Mouse (Mus musculus) adrenal gland, postnatal 4 days (tissue): ENCODE results near the gene Chil1. TPM values are rescaled to one million over a fixed set of nuclear protein-coding genes. Genes with fewer than 3 reads are reported as not detected.

ENCODE experiments used
- DNase-seq, 2 experiments: peaks; one replicate each; pipeline ENCODE4 v3.0.0; 2021 to 2022; ENCODE audit warnings: low spot score in 2 of 2, mixed read lengths in 2 of 2
- total RNA-seq, 2 experiments: library from RNA; stranded (reverse); gene quantifications; 2 replicates each; pipeline ENCODE4 v1.2.3; 2021

The Chil1 gene
- total RNA-seq, 2 experiments from 2014 or later, result 0.81 to 3.4 TPM

- DNase-seq, result no peak
Measured at GRCm38 (mm10) chr1:134168985-134169697, 12.8 kb upstream of the Chil1 start.

DNA sequence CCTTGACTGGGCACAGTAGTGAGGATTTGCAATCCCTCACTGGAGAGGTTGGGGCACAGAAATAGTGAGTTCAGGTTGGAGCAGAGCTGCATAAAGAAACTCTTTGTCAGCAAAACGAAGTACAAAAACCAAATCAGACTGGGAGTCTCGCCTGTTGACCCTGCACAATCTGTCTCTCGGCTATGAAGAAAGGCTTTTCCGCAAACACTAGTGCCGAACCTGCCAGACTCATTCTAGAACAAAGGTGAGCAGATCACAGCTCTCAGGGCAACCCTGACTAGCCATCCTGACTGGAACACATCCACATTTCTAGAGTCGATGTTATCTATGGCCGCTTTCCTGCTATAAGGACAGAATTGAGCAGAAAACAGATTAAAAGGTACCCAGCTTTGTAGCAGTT is 8.9 kb upstream of the Chil1 start:
- DNase-seq, result no peak

GRCm38 (mm10) chr1:134177976-134178375 is 4.0 kb upstream of the Chil1 start:
- DNase-seq, result no peak

- no peak for DNase-seq
Measured at GRCm38 (mm10) chr1:134184089-134184488, 2.1 kb downstream of the Chil1 start.

DNA sequence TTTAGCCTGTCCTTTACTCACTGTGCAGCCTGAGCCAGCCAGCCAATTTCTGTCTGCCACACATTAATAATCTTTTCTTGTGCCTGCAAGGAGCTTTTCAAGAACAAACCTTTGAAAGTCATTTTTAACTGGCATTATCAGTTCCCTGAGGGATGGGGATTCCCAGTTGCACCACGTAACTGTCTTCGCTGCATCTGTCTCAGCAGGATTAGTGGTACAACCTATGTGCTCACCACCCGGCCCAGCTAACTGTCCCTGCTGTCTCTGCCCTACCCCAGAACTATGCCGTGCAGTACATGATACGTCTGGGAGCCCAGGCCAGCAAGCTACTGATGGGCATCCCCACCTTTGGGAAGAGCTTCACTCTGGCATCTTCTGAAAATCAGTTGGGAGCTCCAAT is 6.2 kb downstream of the Chil1 start:
- DNase-seq, result no peak

GRCm38 (mm10) chr1:134188989-134189729 is 7.2 kb downstream of the Chil1 start:
- no peak for DNase-seq

DNA sequence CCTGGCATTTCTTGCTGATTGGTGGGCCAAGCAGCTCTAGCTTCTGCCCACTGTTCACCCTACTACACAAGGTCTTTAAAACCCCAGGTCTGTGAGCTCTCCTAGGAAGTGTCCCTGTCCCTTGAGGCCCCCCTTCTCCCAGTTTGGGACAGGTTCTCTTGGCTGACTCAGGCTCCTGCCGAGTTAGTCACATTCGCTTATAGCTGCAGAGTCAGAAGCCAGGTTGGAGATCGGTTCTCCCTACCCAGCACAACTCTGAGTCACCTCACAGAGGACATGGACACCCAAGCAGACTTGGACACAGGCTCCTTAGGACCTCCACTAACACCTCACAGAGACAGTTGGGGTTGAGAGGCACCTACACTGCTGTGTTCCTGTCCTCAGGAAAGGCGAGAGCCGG is 9.2 kb downstream of the Chil1 start:
- DNase-seq, result no peak

- no peak for DNase-seq
Measured at GRCm38 (mm10) chr1:134192024-134192423, 10.0 kb downstream of the Chil1 start.

- no peak for DNase-seq
Measured at GRCm38 (mm10) chr1:134193126-134193525, 11.2 kb downstream of the Chil1 start, which contains the start of gene Mybph. TSS of gene Mybph (plus strand) at chr1:134193448.

DNA sequence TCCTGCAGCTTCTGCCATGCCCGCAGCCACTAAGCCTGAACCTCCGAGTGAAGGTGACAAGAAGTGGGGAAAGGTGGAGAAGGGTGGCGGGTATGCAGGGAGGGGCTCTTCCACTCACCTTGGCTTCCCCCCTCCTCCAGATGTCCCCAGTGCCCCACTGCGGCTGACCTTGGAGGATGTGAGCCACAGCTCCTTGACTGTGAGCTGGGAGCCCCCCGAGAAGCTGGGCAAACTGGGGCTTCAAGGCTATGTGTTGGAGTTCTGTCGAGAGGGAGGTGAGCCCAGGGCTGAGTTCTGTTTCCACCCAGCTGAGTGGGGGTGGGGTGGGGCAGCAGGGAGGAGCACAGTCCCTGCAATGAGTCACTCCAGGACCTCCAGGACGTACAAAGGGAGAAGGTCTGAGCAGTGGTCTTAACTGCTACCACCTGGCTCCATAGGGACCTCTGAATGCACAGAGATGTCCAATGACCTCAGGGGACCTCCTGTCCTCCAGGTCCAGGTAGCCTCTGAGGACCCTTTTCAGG is 11.8 kb downstream of the Chil1 start:
- DNase-seq, result no peak

DNA sequence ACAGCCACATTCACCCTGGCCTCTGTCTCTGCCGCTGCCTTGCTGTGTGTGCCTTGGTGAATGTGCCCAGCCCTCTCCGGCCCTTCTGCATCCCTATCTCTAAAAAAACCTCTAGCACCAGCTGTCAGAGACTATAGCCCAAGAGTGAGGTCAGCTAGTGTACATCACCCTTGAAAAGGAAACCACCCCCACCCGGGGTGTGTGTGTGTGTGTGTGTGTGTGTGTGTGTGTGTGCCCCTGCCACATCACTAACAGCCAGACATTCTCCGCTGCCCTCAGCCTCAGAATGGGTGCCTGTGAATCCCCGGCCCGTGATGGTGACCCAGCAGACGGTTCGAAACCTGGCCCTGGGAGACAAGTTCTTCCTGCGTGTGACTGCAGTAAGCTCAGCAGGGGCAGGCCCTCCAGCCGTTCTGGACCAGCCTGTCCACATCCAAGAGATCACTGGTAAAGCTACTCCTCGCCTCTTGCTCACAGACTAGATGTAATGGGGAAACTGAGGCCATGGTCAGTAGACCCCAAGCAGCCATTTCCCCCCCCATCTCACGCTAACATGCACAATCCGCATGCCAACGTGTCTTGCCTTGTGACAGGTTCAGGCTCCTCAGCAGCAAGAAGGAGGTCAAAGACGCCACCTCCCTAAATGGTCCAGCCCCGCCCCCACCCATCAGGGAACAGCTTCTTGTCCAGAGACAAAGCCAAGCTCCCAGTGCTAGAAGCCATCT is 12.5 kb downstream of the Chil1 start:
- no peak for DNase-seq

DNA sequence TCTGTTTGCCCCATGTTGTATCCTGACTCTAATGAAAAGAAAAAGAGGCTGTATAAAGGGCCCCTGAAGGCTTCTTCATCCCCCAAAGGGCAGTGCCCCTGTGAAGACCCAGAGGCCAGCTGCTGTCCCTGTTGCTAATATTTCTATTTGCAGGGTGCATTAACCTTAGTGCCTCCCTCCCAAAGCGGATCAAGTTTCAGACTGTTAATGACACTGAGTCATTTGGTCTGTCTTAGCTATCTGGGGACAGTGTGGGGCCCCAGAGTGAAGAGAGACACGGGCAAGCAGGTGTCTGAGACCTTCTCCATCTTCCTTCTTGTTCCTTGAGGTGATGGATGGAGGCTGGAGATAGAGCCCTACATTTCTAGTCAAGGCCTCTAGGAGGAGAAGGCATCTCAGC is 13.1 kb downstream of the Chil1 start:
- DNase-seq, result no peak

DNA sequence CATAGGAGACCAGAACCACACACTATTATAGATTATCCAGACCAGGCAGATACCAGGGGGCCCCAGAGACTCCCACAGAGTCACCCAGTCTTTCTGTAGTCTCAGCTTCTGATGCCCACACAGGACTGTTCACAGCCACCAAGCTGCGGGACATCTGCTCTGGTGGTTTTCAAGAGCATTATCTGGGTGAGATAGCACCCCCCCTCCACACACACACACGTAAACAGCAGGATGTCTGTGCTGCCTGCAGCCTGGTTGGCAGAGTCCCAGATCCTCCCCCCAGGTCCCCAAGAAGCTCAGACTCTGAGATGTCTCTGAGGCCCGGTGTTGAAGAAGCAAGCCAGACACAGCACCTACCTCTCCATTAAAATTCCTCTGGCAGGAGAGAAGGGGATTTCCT is 13.6 kb downstream of the Chil1 start:
- no peak for DNase-seq

GRCm38 (mm10) chr1:134195979-134196378 is 14.0 kb downstream of the Chil1 start:
- DNase-seq, result no peak

DNA sequence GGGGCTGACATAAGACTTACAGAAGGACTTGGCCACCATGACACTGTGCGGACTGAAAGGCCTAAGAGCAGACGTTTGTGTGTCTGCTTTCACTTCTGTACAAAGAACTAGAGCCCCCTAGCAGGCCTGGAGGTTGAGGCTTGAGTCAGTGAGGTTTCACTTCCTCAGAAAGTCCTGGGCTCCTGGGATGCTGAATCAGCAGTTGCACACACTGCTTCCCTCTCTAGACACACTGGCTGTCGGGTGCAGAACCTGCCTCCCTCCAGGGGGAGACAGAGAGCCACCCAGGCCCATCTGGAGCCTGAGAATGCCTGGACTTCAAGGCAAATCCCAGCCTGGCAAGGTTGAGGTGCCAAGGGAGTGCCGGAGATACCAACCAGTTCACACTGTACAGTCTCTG is 14.4 kb downstream of the Chil1 start:
- peak; percentile 57 to 75 for DNase-seq

DNA sequence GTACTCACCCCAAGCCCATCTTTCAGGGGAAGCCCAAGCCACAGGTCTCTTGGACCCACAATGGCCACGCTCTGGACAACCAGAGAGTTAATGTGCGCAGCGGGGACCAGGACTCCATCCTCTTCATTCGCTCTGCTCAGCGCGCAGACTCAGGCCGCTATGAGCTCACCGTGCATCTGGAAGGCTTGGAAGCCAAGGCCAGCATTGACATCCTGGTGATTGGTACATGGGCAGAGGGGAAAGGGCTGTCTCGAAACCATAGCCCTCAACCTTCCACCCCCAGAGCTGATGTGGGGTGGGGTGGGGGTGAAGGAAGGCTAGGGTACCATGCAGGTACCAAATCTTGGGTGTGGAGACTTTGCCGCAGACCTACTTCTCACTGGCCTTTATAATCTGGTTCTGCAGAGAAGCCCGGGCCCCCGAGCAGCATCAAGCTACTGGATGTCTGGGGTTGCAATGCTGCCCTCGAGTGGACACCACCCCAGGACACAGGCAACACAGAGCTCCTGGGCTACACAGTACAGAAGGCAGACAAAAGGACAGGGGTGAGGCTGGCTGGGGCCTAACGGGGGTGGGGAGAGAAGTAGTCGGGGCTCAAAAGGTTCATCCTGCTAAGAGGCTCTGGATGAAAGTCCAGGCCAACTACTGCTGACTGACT is 15.5 kb downstream of the Chil1 start:
- DNase-seq, result no peak

DNA sequence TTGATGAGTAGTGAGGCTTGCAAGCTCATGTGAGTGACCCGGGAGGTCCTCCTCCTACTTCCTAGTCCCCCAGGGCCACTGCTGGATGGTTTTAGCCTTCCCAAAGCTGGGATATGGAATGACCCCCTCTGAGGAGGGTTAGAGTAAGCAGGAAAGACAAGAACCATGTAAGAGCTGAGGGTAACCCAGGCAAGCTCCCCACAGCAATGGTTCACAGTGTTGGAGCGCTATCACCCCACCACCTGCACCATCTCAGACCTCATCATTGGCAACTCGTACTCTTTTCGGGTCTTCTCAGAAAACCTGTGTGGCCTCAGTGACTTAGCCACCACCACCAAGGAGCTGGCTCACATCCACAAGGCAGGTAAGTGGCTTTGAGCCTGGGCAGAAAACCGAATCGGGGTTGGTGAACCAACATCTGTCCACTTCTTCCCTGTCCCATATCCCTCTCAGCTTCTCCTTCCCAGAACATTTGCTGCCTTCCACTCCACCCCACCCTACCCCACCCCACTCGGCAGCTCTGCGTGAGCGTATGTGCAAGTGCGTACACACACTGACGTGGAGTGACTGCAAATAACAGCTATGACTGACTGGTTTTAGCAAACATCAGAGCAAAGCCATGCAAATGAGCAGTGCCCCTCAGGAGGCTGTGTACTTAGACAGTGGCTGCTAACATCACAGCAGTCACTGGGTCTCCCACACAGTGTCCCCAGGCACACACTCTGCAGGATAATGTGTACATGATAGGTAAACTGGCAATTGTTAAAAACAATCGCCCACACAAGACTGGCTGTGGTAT is 16.4 kb downstream of the Chil1 start:
- no peak for DNase-seq

GRCm38 (mm10) chr1:134200481-134200880 is 18.5 kb downstream of the Chil1 start:
- no peak for DNase-seq

GRCm38 (mm10) chr1:134200998-134201686 is 19.2 kb downstream of the Chil1 start:
- no peak for DNase-seq
